Mouse (Mus musculus) heart, embryonic 12.5 days (tissue): Measurements from ENCODE around the gene D930020B18Rik. TPM values are rescaled to one million over a fixed set of nuclear protein-coding genes. Genes with fewer than 3 reads are reported as not detected.

Experiments
- ATAC-seq: fragments of 200-750 bp; cut with Nextera tagmentation; 2 replicates; pipeline ENCODE4 v1.8.0; 2017; ENCODE audit warnings: moderate TSS enrichment, moderate library complexity; ENCODE audit not compliant: insufficient number of reproducible peaks, low FRiP score
- H3K27ac ChIP-seq: fragments of 300-500 bp; sonication (generic); 2 replicates; pipeline ENCODE4 v1.5.1; 2016; ENCODE audit warnings: mild to moderate bottlenecking, moderate library complexity; ENCODE audit not compliant: poor library complexity, severe bottlenecking
- H3K27me3 ChIP-seq: fragments of 300-500 bp; sonication (generic); replicated peaks from 2 replicates; pipeline ENCODE4 v1.6.1; 2016; ENCODE audit warnings: mild to moderate bottlenecking, moderate library complexity
- H3K36me3 ChIP-seq: fragments of 300-500 bp; sonication (generic); 2 replicates; pipeline ENCODE4 v1.6.1; 2016; ENCODE audit warnings: mild to moderate bottlenecking, moderate library complexity
- H3K4me1 ChIP-seq: fragments of 300-500 bp; sonication (generic); replicated peaks from 2 replicates; pipeline ENCODE4 v1.6.1; 2016; ENCODE audit warnings: mild to moderate bottlenecking
- H3K4me2 ChIP-seq: fragments of 300-500 bp; sonication (generic); 2 replicates; pipeline ENCODE4 v1.6.1; 2016; ENCODE audit warnings: mild to moderate bottlenecking, moderate library complexity
- H3K4me3 ChIP-seq: fragments of 300-500 bp; sonication (generic); 2 replicates; pipeline ENCODE4 v1.5.1; 2016; ENCODE audit warnings: mild to moderate bottlenecking
- H3K9ac ChIP-seq: fragments of 300-500 bp; sonication (generic); 2 replicates; pipeline ENCODE4 v1.6.1; 2016; ENCODE audit warnings: mild to moderate bottlenecking, moderate library complexity
- H3K9me3 ChIP-seq: fragments of 300-500 bp; sonication (generic); replicated peaks from 2 replicates; pipeline ENCODE4 v1.6.1; 2016; ENCODE audit warnings: mild to moderate bottlenecking, moderate library complexity
- WGBS: fragments of 180-500 bp; shearing (Covaris S2); methylation state at CpG from one replicate; pipeline ENCODE4 v1.1.7; 2016; 5-methylcytosine and 5-hydroxymethylcytosine counted together
- polyA plus RNA-seq: library from polyadenylated mRNA; unstranded; fragments of >200 nt; fragmentation: Nextera tagmentation; extraction: Ambion mirVana; gene quantifications from 2 replicates; pipeline ENCODE4 v1.2.1, GENCODE M21; 2016

Gene D930020B18Rik
- polyA plus RNA-seq, 1 experiment from 2014 or later, result 0.09 TPM

- H3K27me3 ChIP-seq, result no peaks in the 10 kb centered on the region
- WGBS, result 93% methylated on average over 6 of the region's 6 CpGs
- ATAC-seq, result no peak
- peaks cover 48% of the 10 kb centered on the region for H3K36me3 ChIP-seq
- H3K4me3 ChIP-seq, result no peak overlapping the region
- H3K9ac ChIP-seq, result no peak overlapping the region
- H3K4me1 ChIP-seq, result peaks cover 15% of the 10 kb centered on the region
- no peak overlapping the region for H3K4me2 ChIP-seq
- H3K27ac ChIP-seq, result no peak overlapping the region
- no peaks in the 10 kb centered on the region for H3K9me3 ChIP-seq
These were observed 19.0 kb upstream of the D930020B18Rik start for GRCm38 (mm10) chr10:121622431-121622830.

GRCm38 (mm10) chr10:121623670-121624069 is 17.7 kb upstream of the D930020B18Rik start:
- Histone ChIP-seq H3K27ac (no peak overlapping the region), H3K36me3 (peaks cover 36% of the 10 kb centered on the region), H3K9me3 (no peaks in the 10 kb centered on the region), H3K27me3 (no peaks in the 10 kb centered on the region), H3K4me1 (peaks cover 15% of the 10 kb centered on the region), H3K9ac (no peak overlapping the region), H3K4me2 (no peak overlapping the region), H3K4me3 (no peak overlapping the region)
- 80% methylated on average over 7 of the region's 7 CpGs for WGBS
- no peak for ATAC-seq

- Histone ChIP-seq H3K4me1 (peaks cover 15% of the 10 kb centered on the region), H3K9ac (peak overlapping the region; percentile 87), H3K36me3 (peaks cover 25% of the 10 kb centered on the region), H3K27ac (0 out of 2 replicates have a peak overlapping the region, but pooled peaks have one; percentile 97), H3K4me2 (peak overlapping the region; percentile 78), H3K27me3 (no peaks in the 10 kb centered on the region), H3K9me3 (no peaks in the 10 kb centered on the region), H3K4me3 (peak overlapping the region; percentile 81)
- WGBS, result 9% methylated on average over 9 of the region's 9 CpGs
- ATAC-seq, result no peak
These were observed 16.4 kb upstream of the D930020B18Rik start for GRCm38 (mm10) chr10:121625006-121625405.

- Histone ChIP-seq H3K9me3 (no peaks in the 10 kb centered on the region), H3K4me2 (peak overlapping the region; percentile 78), H3K4me1 (peaks cover 15% of the 10 kb centered on the region), H3K27me3 (no peaks in the 10 kb centered on the region), H3K27ac (peak overlapping the region; percentile 97), H3K4me3 (peak overlapping the region; percentile 81), H3K36me3 (peaks cover 19% of the 10 kb centered on the region), H3K9ac (peak overlapping the region; percentile 87)
- 1% methylated on average over 41 of the region's 41 CpGs for WGBS
- peak; percentile 69 for ATAC-seq
These were observed 15.8 kb upstream of the D930020B18Rik start for GRCm38 (mm10) chr10:121625407-121626185.

GRCm38 (mm10) chr10:121626186-121626882 is 15.1 kb upstream of the D930020B18Rik start, which contains the start of gene Xpot:
Gene Xpot, minus strand, starts transcription at chr10:121626332.
- under 1% methylated on average over 68 of the region's 70 CpGs for WGBS
- peak within 1 kb of the TSS; percentile 81 for H3K4me3 ChIP-seq
- no peaks in the 10 kb centered on the region for H3K9me3 ChIP-seq
- H3K27ac ChIP-seq, result peak within 1 kb of the TSS; percentile 97
- H3K4me2 ChIP-seq, result peak within 1 kb of the TSS; percentile 78
- H3K4me1 ChIP-seq, result peaks cover 15% of the 10 kb centered on the region
- no peaks in the 10 kb centered on the region for H3K27me3 ChIP-seq
- H3K36me3 ChIP-seq, result peaks cover 12% of the 10 kb centered on the region
- peak; percentile 100 for ATAC-seq
- peak within 1 kb of the TSS; percentile 87 for H3K9ac ChIP-seq

DNA sequence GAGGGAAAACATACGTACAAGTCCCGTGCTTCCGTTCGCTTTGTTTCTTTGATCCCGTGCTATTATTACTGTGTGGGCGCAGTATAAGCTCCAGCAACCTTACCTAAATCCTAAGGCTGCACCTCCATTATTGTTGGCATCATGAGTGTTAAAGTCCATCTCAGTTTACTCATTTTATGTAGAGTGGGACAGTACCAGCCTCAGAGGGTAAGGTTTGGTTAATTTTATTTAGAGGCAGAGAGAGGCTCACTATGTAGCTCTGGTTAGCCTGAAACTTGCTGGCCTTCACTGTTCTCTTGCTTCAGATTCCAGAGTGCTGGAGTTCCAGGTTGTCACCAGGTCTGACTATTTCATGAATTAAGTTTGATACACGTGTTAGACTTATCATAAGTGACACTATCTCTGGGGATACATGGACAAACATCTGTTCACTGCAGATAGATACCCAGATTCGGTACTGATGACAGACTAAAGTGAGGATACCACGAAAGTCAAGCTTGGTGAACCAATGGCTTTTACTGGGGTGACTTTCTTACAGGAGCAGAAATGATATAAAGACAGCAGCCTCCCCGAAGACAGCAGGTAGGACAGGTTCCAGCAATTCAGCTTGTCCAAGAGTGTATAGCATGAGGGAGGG is 14.1 kb upstream of the D930020B18Rik start:
- Histone ChIP-seq H3K36me3 (peaks cover 2% of the 10 kb centered on the region; the same call in 1 of the 2 replicates), H3K27me3 (no peaks in the 10 kb centered on the region), H3K9ac (no peak overlapping the region), H3K9me3 (no peaks in the 10 kb centered on the region), H3K4me3 (no peak overlapping the region), H3K27ac (no peak overlapping the region), H3K4me1 (peaks cover 15% of the 10 kb centered on the region), H3K4me2 (peak overlapping the region; percentile 78; the same call in 1 of the 2 replicates)
- WGBS, result 75% methylated on average over 10 of the region's 10 CpGs
- no peak for ATAC-seq

DNA sequence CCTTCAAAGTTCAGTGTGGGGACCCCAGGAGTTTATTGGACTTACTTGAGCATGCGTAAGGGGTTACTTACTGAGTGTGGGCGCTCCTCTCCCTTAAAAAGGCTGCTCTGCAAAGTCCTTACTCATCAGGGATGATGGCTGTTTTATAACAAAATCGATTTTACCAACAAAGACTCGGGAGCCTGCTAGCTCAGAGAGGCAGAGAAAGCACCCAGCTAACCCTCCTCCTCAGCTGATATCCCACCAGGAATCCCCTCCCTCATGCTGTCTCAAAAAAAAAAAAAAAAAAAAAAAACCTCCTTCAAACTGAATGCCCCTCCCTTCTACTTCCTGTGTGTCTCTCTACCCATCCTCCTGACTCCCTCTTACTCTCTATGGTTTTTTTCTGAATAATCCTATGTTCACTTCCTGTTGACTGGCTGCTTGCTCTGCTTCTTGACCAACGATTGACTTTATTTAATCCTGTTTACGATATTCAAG is 12.8 kb upstream of the D930020B18Rik start:
- Histone ChIP-seq H3K9ac (no peak overlapping the region), H3K4me3 (no peak overlapping the region), H3K27me3 (no peaks in the 10 kb centered on the region), H3K36me3 (no peaks in the 10 kb centered on the region), H3K4me1 (peaks cover 13% of the 10 kb centered on the region), H3K9me3 (no peaks in the 10 kb centered on the region), H3K27ac (no peak overlapping the region), H3K4me2 (no peak overlapping the region)
- no peak for ATAC-seq
- 84% methylated on average over 6 of the region's 6 CpGs for WGBS

DNA sequence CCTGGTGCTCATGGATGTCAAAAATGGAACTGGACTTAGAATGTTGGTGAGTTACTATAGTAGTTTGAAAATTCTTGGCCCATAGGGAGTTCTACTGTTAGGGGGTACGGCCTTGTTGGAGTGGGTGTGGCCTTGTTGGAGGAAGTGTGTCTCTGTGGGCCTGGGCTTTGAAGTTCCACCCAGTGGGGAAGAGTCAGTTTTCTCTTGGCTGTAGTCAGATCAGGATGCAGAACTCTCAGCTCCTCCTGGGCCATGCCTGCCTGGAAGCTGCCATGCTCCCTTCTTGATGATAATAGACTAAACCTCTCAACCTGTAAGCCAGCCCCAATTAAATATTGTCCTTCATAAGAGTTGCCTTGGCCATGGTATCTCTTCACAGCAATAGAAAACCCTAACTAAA is 7.2 kb upstream of the D930020B18Rik start:
- H3K36me3 ChIP-seq, result no peaks in the 10 kb centered on the region
- no peaks in the 10 kb centered on the region for H3K27me3 ChIP-seq
- no peak overlapping the region for H3K4me3 ChIP-seq
- H3K4me2 ChIP-seq, result no peak overlapping the region
- no peak overlapping the region for H3K9ac ChIP-seq
- no peaks in the 10 kb centered on the region for H3K9me3 ChIP-seq
- 50% methylated on average over 1 of the region's 1 CpGs for WGBS
- H3K27ac ChIP-seq, result no peak overlapping the region
- no peak for ATAC-seq
- no peaks in the 10 kb centered on the region for H3K4me1 ChIP-seq

DNA sequence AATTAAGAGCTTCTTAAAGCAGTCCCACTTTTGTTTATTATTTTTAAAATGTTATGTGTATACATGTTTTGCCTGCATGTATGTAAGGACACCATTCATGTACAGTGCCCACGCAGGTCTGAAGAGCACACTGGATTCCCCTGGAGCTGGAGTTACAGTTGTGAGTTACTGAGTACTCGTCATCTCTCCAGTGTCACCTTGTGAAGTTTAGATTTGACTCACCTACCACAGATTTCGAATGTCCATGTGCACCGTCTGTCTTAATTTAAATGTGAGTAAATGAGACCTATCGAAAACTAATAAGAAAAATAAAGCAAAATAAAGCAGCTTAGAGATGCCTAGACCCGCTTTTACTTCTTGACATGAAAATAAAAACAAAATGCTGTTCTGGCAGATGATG is 5.1 kb upstream of the D930020B18Rik start:
- Histone ChIP-seq H3K9me3 (no peaks in the 10 kb centered on the region), H3K4me2 (no peak overlapping the region), H3K27me3 (no peaks in the 10 kb centered on the region), H3K27ac (no peak overlapping the region), H3K4me3 (no peak overlapping the region), H3K36me3 (no peaks in the 10 kb centered on the region), H3K9ac (no peak overlapping the region), H3K4me1 (0 out of 2 replicates have a peak, but pooled peaks cover 5% of the 10 kb centered on the region)
- WGBS, result 82% methylated on average over 6 of the region's 6 CpGs
- ATAC-seq, result no peak

GRCm38 (mm10) chr10:121639573-121639972 is 1.8 kb upstream of the D930020B18Rik start:
- Histone ChIP-seq H3K27me3 (peaks cover 30% of the 10 kb centered on the region), H3K36me3 (no peaks in the 10 kb centered on the region), H3K4me2 (no peak overlapping the region), H3K27ac (no peak overlapping the region), H3K9ac (no peak overlapping the region), H3K4me3 (no peak overlapping the region), H3K4me1 (peaks cover 13% of the 10 kb centered on the region; the same call in 1 of the 2 replicates), H3K9me3 (no peaks in the 10 kb centered on the region)
- WGBS, result 79% methylated on average over 5 of the region's 5 CpGs
- ATAC-seq, result no peak
